Mouse (Mus musculus): ENCODE measurements around the gene Prkab2. TPM values are rescaled to one million over a fixed set of nuclear protein-coding genes. Genes with fewer than 3 reads are reported as not detected.

The Prkab2 gene
- total RNA-seq, 2 experiments from 2014 or later, result 38.3 to 39.9 TPM

DNA sequence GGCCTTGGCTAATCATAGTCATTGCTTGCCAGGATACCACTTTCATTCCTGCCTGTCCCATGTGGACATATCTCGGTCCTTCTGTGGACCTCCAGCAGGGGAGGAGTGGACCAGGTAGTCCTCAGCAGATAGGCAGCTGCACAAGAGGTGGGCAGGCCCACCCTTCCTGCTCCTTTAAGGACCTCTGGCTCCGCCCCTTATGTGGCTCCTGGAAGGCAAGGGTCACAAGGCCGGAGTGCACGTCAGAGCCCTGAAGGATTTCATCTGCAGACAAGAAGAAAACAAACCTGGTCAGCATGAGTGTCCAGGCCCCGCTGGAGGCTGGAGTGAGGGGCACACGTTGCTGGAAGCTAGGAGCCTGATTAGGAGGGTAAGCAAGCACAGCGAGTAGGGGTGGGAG, 32.6 kb downstream of the Prkab2 start:
- DNase-seq (ENCODE audit: low spot score in 2 of 2), result no peak

DNA sequence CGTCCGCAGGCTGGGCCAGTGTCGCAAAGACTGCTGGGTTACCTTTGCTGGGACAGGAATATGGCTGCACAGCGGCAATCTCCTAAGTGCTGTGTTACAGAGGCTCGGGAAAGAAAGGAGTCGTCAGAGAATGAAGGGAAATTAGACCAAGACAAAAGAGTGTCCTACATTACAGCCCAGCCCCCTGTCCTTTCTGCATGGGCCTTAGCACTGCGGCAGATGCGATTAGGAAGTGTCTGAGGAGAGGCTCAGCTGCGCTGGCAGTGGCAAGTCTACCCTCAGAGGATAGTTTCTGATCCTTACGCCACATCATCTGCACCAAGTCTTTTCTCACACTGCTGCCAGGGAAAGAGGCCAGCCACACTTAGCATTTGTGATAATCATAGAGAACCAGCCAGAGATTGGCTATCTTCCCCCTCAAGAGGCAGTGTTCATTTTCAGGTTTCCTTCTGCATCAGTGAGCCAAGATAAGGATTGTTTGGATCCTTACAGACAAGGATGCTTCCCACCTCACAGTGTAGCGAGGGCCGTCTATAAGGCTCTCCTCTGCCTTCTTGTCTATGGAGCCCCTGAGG, 33.5 kb downstream of the Prkab2 start:
- no peak for DNase-seq (ENCODE audit: low spot score in 2 of 2)

DNA sequence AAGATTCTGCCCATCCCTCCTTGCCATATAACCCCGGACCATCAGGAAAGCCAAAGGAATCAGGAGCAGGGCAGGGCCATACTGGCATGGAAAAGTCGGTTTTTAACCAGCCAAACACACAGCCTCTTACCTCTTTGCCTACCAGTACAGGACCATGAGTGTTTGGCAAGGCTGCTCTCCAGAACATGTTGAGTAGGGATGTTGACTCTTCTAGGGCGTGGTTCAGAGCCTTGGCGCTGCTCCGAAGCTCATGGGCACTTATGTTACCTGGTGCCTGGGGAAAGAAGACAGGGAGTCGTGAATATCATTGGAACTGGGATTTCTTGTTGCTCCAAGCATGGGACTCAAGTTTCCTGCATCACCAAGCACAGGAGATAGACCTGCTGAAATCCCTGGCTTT, 35.8 kb downstream of the Prkab2 start:
- DNase-seq (ENCODE audit: low spot score in 2 of 2), result no peak

DNA sequence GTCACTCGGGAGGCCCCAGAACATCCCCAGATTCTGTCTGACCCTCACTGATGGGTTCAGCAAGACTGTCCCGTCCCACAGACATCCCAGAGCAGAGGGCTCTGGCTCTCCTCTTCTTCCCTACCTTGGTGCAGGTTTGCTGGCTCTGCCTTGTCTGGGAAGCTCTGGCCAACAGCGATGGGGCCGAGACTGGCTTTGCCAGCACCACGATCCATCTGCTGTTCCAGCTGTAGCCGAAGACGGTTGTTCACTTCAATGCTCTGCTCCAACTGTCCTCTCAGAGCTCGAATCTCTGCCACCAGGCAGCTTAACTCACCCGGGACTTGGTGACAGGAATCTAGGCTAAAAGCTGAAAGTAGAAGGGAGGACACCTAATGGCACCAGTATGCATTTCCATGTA, 38.9 kb downstream of the Prkab2 start:
- DNase-seq (ENCODE audit: low spot score in 2 of 2), result no peak

GRCm38 (mm10) chr3:97697291-97697690, 39.3 kb downstream of the Prkab2 start:
- DNase-seq (ENCODE audit: low spot score in 2 of 2), result no peak

GRCm38 (mm10) chr3:97699061-97699460, 41.1 kb downstream of the Prkab2 start:
- DNase-seq (ENCODE audit: low spot score in 2 of 2), result no peak

DNA sequence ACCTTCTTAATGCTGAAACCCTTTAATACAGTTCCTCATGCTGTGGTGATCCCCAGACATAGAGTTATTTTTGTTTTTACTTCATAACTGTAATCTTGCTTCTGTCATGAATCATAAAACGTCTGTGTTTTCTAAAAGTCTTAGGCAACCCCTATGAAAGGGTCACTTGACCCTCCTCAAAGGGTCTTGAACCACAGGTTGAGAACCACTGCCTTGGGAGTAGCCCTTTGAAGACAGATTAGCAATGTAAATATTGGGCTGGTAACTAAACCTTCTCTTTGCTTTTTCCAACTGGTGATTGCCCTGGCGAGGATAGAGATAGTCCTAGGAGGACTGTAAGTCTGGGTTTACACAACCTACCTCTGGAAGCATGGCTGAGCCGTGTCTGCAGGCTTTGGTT, 43.2 kb downstream of the Prkab2 start:
- no peak for DNase-seq (ENCODE audit: low spot score in 2 of 2)

DNA sequence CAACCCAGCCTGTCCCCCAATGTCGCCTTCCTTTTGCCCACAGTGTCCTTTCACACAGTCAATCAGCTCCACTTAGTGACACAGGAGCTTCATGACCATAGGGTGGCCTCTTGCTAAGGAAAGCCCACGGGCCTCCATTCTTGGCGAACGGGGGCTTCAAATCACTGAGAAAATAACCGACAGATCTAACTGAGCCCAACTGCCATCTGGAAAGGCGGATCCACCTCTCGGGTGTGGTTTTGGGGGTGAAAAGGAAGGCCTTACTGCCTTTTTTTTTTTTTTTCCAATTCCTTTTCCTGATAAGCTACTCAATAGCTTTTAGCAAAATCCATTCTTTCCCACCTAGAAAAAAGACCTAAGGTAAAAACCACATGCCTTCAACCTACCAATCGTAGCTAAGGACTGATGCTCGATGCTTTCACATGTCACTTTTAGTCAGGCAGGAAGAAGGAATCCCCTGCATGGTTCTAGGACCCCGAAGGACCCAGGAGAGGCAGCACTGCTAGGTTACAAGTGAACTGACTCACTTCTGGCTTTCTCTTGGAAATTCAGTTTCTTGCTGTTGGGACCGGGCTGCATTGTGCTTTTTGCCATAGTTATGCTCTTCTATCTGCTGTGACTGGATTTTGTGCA, 44.6 kb downstream of the Prkab2 start:
- DNase-seq (ENCODE audit: low spot score in 2 of 2), result no peak

- no peak for DNase-seq (ENCODE audit: low spot score in 2 of 2)
These were observed 47.5 kb downstream of the Prkab2 start for GRCm38 (mm10) chr3:97705508-97705907.

DNA sequence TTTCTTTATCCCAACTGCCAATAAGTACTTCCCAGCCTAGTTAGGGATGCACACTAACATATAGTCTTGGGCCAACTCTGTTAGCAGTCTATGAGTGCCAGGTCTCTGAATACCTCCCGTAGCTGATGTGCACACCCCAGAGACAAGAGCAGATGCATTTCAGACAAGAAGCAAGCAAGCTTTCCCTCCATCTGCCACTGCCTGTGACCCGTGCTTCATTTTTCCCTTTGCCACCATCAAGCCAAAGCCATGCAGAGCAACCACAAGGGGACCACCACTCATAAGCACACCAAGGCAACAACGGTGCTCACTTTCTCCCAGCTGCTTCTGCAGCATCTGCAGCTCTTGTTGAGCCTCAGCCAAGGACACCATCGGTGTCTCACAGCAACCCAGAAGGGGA, 48.6 kb downstream of the Prkab2 start:
- DNase-seq (ENCODE audit: low spot score in 2 of 2), result no peak

DNA sequence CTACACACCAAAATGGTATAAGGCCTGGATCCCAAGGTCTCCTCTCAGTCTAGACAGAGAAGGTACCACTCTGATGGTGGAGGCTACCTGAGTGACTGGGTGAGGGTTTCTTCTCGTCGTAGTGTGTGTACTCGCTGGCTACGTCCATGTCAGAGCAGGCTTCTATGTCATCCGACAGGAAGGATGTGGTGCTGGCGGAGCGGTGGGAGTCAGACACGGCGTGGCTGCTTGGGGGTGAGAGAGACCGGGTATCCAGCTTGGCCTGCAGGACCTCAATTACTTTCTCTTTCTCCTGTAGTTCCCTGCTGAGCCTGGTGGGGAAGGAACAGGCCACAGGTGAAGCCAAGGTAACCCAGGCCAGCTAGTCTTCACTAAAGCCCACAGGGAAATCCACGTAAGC, 52.1 kb downstream of the Prkab2 start:
- no peak for DNase-seq (ENCODE audit: low spot score in 2 of 2)

DNA sequence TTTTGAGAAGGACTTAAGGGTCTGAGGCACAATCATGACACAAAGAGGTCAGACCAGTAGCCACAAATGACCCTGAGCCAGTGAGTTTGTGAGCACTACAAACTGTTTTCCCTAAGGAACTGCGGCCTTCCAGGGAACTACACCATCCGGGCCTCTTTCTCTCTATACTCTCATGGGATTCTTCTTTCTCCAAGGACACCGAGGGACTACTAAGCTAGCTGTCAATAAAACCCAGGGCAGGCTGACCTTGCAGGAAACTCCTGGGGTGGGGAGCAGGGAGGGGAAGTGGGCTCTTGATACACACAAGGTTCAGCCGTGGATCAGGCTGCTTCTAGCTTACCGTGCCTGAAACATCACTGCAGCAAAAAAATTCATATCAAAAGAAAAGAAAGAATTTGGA, 52.9 kb downstream of the Prkab2 start:
- no peak for DNase-seq (ENCODE audit: low spot score in 2 of 2)

DNA sequence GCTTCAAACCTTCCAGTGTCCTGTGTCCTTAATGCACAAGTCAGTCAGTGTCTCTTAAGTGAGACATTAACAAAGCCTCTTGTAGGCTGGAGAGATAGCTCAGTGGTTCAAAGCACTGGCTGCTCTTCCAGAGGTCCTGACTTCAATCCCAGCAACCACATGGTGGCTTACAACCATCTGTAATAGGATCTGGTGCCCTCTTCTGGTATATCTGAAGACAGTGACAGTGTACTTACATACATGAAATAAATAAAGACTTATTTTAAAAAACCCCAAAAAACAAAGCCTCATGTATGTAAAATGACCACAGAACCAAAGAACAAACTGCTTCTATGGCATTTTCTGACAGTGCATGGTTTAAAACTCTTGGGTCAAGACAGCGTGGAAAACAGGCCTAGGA, 57.9 kb downstream of the Prkab2 start:
- no peak for DNase-seq (ENCODE audit: low spot score in 2 of 2)

- DNase-seq (ENCODE audit: low spot score in 2 of 2), result no peak
These were observed 61.1 kb downstream of the Prkab2 start for GRCm38 (mm10) chr3:97719116-97719515.

Small RNAs within 50 kb of the gene (microRNA-seq; reads per million reads assigned to microRNA genes)
- 0 reads per million in 2 experiments for gene Mir7225

Other genes starting within 250 kb of the Prkab2 start
- gene Olfr1402, start 236.2 kb upstream of the Prkab2 start, total RNA-seq (2021), result not detected
- gene Chd1l, start 48.0 kb upstream of the Prkab2 start, total RNA-seq (2021), result 10 to 100 TPM; 10.2 to 11.4 TPM
- gene Fmo5, start 29.4 kb upstream of the Prkab2 start, total RNA-seq (2021), result 1 to 10 TPM; 1.9 TPM
- not detected for gene Gm17651, start 16.5 kb downstream of the Prkab2 start, total RNA-seq (2021)
- gene Pde4dip, start 230.5 kb downstream of the Prkab2 start, total RNA-seq (2021), result 100 to 1,000 TPM; 221 to 232 TPM
- 10 to 100 TPM; 60.9 to 66.3 TPM for gene Sec22b, start 243.0 kb downstream of the Prkab2 start, total RNA-seq (2021)